ENCODE assay signal across 8 mouse cellular contexts in the genomic region with DNA sequence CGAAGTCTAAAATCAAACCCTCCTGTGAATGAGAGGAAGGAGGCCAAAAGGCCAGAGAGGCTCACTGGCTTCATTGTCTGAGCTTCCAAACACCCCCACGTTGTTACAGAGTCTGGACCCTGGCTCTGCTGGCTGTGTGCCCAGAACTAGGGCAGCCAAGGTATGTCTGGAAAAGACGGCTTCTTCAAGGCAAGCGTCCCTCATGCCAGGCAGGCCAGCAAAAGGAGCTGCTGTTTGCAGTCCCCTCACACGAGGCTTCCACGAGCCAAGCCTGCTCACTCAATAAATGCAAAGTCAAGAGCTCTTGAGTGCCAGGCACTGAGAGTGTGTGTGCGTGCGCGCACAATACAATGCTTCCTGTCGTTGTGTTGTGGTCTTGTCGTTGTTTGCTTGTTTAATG.
A peak's percentile ranks its signal among the peaks of the same experiment; 100 is the strongest.
DNase-seq lines count a peak whose midpoint lies in the region; ATAC-seq lines count a peak whose summit lies in the region.

No protein-coding gene starts in this region.

- WGBS in embryonic facial prominence, embryonic 15.5 days, result 50% methylated on average over 11 of the region's 11 CpGs
- WGBS in heart, embryonic 11.5 days (ENCODE audit: insufficient replicate concordance), result 47% methylated on average over 11 of the region's 11 CpGs

- H3K4me2 ChIP-seq in embryonic facial prominence, embryonic 15.5 days (replicated peaks), result no peak overlapping the region
- no peak overlapping the region for H3K4me2 ChIP-seq in heart, embryonic 11.5 days

- H3K27me3 ChIP-seq in embryonic facial prominence, embryonic 15.5 days, result no peaks in the 10 kb centered on the region
- peaks cover 11% of the 10 kb centered on the region; the same call in 1 of the 2 replicates for H3K27me3 ChIP-seq in heart, embryonic 11.5 days (ENCODE audit: control insufficient read depth, insufficient read depth, low read length)

- ATAC-seq in embryonic facial prominence, embryonic 15.5 days (ENCODE audit: insufficient number of reproducible peaks, low FRiP score, low TSS enrichment, low read depth), result peak; percentile 63; the same call in 1 of the 2 replicates
- peak; percentile 49; the same call in 1 of the 2 replicates for ATAC-seq in heart, embryonic 11.5 days (replicated peaks; ENCODE audit: insufficient number of reproducible peaks, low FRiP score, low TSS enrichment)

- peak overlapping the region; percentile 72 for H3K27ac ChIP-seq in embryonic facial prominence, embryonic 15.5 days (replicated peaks)
- H3K27ac ChIP-seq in heart, embryonic 11.5 days (ENCODE audit: low read depth, low read length), result 0 out of 2 replicates have a peak overlapping the region, but pooled peaks have one; percentile 29

- no peaks in the 10 kb centered on the region for H3K9me3 ChIP-seq in embryonic facial prominence, embryonic 15.5 days (replicated peaks)
- no peaks in the 10 kb centered on the region; the same call in 1 of the 2 replicates for H3K9me3 ChIP-seq in heart, embryonic 11.5 days (replicated peaks; ENCODE audit: control insufficient read depth, low read length)

- DNase-seq in layer of hippocampus, postnatal 36 days, result peak; percentile 11
- no peak for DNase-seq in layer of hippocampus, adult 9-10 months (ENCODE audit: low spot score)
- peak; percentile 84 to 89 for DNase-seq in kidney, postnatal 25 days
- DNase-seq in testis, postnatal 10 days (ENCODE audit: low spot score), result peak; percentile 72
- no peak for DNase-seq in cerebellum, adult 9-11 months
- DNase-seq in urinary bladder, adult 2 months (ENCODE audit: low spot score), result no peak

- H3K4me1 ChIP-seq in embryonic facial prominence, embryonic 15.5 days, result peaks cover 14% of the 10 kb centered on the region
- peaks cover 11% of the 10 kb centered on the region for H3K4me1 ChIP-seq in heart, embryonic 11.5 days (ENCODE audit: control insufficient read depth, insufficient read depth, low read length)

- H3K36me3 ChIP-seq in embryonic facial prominence, embryonic 15.5 days, result peaks cover 12% of the 10 kb centered on the region; the same call in 1 of the 2 replicates
- H3K36me3 ChIP-seq in heart, embryonic 11.5 days (ENCODE audit: control insufficient read depth, insufficient read depth, low read length), result peaks cover 10% of the 10 kb centered on the region

- H3K9ac ChIP-seq in embryonic facial prominence, embryonic 15.5 days, result no peak overlapping the region
- no peak overlapping the region for H3K9ac ChIP-seq in heart, embryonic 11.5 days (ENCODE audit: low read depth, low read length)

- H3K4me3 ChIP-seq in embryonic facial prominence, embryonic 15.5 days (replicated peaks), result no peak overlapping the region
- no peak overlapping the region for H3K4me3 ChIP-seq in heart, embryonic 11.5 days (ENCODE audit: low read depth, low read length)

Comparison
In these comparisons a context has a peak if more than half of its experiments do, and no peak if none do; other contexts are left out.
1. DNase-seq: peak in layer of hippocampus, postnatal 36 days (2 of 2), kidney, postnatal 25 days (2 of 2) and testis, postnatal 10 days (single experiment); none in layer of hippocampus, adult 9-10 months (single experiment), cerebellum, adult 9-11 months (single experiment) and urinary bladder, adult 2 months (single experiment).